Mouse (Mus musculus): ENCODE results near the gene Gfi1. TPM values are rescaled to one million over a fixed set of nuclear protein-coding genes. Genes with fewer than 3 reads are reported as not detected.

Gfi1 gene
- total and polyA plus RNA-seq, 2 experiments from 2014 or later = not detected

GRCm38 (mm10) chr5:107681300-107681699 is 44.5 kb downstream of the Gfi1 start:
- no peak for TF ChIP-seq CTCF (IDR thresholded peaks at IDR 0.05; ENCODE audit: low read depth)
- ATAC-seq (no peak), DNase-seq (no peak)
- H3K36me3 ChIP-seq (ENCODE audit: insufficient read depth) = no peaks in the 10 kb centered on the region
- H3K4me3 ChIP-seq (ENCODE audit: low read depth, low read length) = no peak overlapping the region
- no peak overlapping the region for H3K4me2 ChIP-seq (ENCODE audit: low read depth)
- H3K27me3 ChIP-seq (ENCODE audit: insufficient read depth, low read length) = no peaks in the 10 kb centered on the region
- no peaks in the 10 kb centered on the region for H3K9me3 ChIP-seq (ENCODE audit: low read length)
- no peak overlapping the region for H3K9ac ChIP-seq
- H3K4me1 ChIP-seq (ENCODE audit: insufficient read depth) = no peaks in the 10 kb centered on the region
- H3K27ac ChIP-seq (ENCODE audit: low read depth, low read length) = no peak overlapping the region
- 83% methylated on average over 5 of the region's 5 CpGs for WGBS

GRCm38 (mm10) chr5:107678392-107678791 is 47.4 kb downstream of the Gfi1 start:
- no peak for TF ChIP-seq CTCF (IDR thresholded peaks at IDR 0.05; ENCODE audit: low read depth)
- Histone ChIP-seq H3K4me1 (ENCODE audit: insufficient read depth) (no peaks in the 10 kb centered on the region), H3K9me3 (ENCODE audit: low read length) (no peaks in the 10 kb centered on the region), H3K27me3 (ENCODE audit: insufficient read depth, low read length) (no peaks in the 10 kb centered on the region), H3K36me3 (ENCODE audit: insufficient read depth) (no peaks in the 10 kb centered on the region), H3K4me2 (ENCODE audit: low read depth) (no peak overlapping the region), H3K9ac (no peak overlapping the region), H3K27ac (ENCODE audit: low read depth, low read length) (no peak overlapping the region), H3K4me3 (ENCODE audit: low read depth, low read length) (no peak overlapping the region)
- DNase-seq = no peak
- 71% methylated on average over 5 of the region's 5 CpGs for WGBS
- no peak for ATAC-seq

Other genes with a start within 250 kb of the Gfi1 start
- gene Gm42669, start 218.4 kb downstream of the Gfi1 start, total RNA-seq (2014; rRNA removed) = 0.15 and 0.29 TPM in 2 replicates
- gene Gm42669, start 218.4 kb downstream of the Gfi1 start, polyA plus RNA-seq (2015; fragmentation: Nextera tagmentation; extraction: Ambion mirVana) = 0.09 and 0.21 TPM in 2 replicates
- 0.23 and 0.38 TPM in 2 replicates for gene 1700028K03Rik, start 191.3 kb downstream of the Gfi1 start, total RNA-seq (2014; rRNA removed)
- gene 1700028K03Rik, start 191.3 kb downstream of the Gfi1 start, polyA plus RNA-seq (2015; fragmentation: Nextera tagmentation; extraction: Ambion mirVana) = 0.06 and 0.12 TPM in 2 replicates
- gene Rpap2, start 128.7 kb downstream of the Gfi1 start, total RNA-seq (2014; rRNA removed) = 19.2 and 24.9 TPM in 2 replicates
- gene Rpap2, start 128.7 kb downstream of the Gfi1 start, polyA plus RNA-seq (2015; fragmentation: Nextera tagmentation; extraction: Ambion mirVana) = 18.0 and 18.7 TPM in 2 replicates
- 18.0 and 24.1 TPM in 2 replicates for gene Glmn, start 128.1 kb downstream of the Gfi1 start, total RNA-seq (2014; rRNA removed)
- gene Glmn, start 128.1 kb downstream of the Gfi1 start, polyA plus RNA-seq (2015; fragmentation: Nextera tagmentation; extraction: Ambion mirVana) = 29.0 and 35.4 TPM in 2 replicates
- gene Ube2d2b, start 104.1 kb upstream of the Gfi1 start, total RNA-seq (2014; rRNA removed) = not detected in 2 replicates
- not detected in 2 replicates for gene Ube2d2b, start 104.1 kb upstream of the Gfi1 start, polyA plus RNA-seq (2015; fragmentation: Nextera tagmentation; extraction: Ambion mirVana)
- 61.9 and 66.9 TPM in 2 replicates for gene Evi5, start 149.1 kb upstream of the Gfi1 start, total RNA-seq (2014; rRNA removed)
- gene Evi5, start 149.1 kb upstream of the Gfi1 start, polyA plus RNA-seq (2015; fragmentation: Nextera tagmentation; extraction: Ambion mirVana) = 40.3 and 59.6 TPM in 2 replicates
- 195 and 203 TPM in 2 replicates for gene Rpl5, start 174.5 kb upstream of the Gfi1 start, total RNA-seq (2014; rRNA removed)
- 65.7 and 74.2 TPM in 2 replicates for gene Rpl5, start 174.5 kb upstream of the Gfi1 start, polyA plus RNA-seq (2015; fragmentation: Nextera tagmentation; extraction: Ambion mirVana)